Mouse (Mus musculus): ENCODE results near the gene Kcna10.
A peak's percentile ranks its signal among the peaks of the same experiment; 100 is the strongest.

Kcna10 gene

DNA sequence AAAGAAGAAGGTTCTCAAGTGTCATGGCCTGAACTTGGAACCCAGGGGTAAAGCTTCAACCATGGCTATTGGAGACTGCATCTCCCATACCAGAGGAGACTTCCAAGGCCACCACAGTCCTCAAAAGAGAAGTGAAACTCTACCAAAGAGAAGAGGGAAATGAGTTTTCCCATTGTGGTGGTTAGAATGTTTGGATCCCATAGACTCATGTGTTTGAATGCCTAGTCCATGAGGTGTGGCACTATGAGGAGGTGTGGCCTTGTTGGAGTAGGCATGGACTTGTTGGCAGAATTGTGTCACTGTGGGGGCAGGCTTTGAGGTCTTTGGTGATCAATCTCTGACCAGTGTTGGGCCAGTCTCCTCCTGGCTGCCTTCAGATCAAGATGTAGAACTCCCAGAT, 22.3 kb downstream of the Kcna10 start:
- DNase-seq, result no peak

DNA sequence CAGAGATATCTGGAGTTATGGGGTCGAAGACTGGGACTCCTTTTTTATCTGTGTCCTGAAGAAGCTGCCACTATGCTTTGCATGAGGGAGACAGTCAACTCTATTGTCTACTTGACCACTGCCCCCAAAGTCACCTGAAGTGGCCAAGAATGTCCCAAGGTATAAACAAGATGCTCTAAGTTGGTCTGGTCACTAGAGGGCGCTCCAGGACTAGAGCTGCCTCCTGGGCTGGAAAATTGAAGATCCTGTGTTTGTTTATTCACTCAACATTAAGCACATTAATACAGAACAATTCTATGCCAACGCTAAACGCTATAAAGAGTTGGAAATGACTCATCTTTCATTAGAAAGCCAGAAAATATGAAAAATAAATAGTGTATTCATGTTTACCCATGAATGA, 23.1 kb downstream of the Kcna10 start:
- DNase-seq, result peak; percentile 84 to 89

DNA sequence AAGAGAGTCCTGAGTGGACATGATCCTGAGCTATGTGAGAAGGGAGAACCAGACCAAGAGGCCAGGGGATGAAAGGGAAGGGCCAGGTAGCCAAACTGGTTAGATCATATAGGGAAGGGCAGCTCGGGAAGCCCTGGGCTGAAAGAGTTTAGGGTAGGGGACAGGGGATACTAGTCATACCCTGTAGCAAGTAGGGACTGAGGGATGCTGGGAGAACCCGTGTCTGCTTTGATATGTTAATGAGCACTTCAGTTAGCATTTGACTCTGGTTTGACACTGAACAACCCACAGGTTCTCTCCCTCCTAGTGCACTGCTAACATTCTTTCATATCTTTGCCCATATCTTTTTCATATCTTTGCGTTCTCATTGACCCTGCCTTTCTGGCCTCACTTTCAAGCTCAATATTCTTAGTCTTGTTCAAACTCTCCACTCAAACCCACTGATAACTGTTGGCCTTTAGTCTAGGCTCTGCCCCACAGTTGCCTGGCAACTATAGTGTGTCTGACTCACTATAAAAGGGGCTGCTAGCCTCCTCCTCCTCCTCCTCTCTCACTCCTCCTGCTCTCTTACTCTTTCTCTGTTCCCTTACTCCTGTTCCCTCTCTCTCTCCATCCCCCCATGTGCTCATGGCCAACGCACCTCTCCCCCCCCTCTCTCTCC, 23.8 kb downstream of the Kcna10 start:
- no peak for DNase-seq

GRCm38 (mm10) chr3:107207625-107208253, 24.9 kb downstream of the Kcna10 start:
- no peak for DNase-seq

- no peak for DNase-seq
These were observed 31.8 kb downstream of the Kcna10 start for GRCm38 (mm10) chr3:107214606-107215005.

GRCm38 (mm10) chr3:107216400-107217100, 33.7 kb downstream of the Kcna10 start:
- DNase-seq, result no peak

DNA sequence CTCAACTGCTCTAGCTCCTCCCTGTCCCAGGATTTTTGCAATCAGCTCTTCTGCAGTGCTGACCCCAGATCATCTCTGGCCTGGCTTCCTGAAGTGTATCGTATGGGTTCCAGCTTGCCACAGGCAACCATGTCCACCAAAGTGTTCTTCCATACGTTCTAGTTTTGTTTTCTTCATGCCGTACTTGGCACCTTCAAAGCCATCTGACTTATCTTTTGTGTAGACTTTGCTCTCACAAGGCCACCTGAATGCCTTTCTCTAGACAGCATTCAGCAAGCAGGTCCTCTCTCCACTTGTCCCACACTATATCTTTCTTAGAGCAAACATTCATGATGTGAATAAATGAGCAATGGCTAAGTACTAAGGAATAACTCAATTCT, 34.2 kb downstream of the Kcna10 start:
- DNase-seq, result no peak

GRCm38 (mm10) chr3:107218572-107218971, 35.7 kb downstream of the Kcna10 start:
- DNase-seq, result no peak

DNA sequence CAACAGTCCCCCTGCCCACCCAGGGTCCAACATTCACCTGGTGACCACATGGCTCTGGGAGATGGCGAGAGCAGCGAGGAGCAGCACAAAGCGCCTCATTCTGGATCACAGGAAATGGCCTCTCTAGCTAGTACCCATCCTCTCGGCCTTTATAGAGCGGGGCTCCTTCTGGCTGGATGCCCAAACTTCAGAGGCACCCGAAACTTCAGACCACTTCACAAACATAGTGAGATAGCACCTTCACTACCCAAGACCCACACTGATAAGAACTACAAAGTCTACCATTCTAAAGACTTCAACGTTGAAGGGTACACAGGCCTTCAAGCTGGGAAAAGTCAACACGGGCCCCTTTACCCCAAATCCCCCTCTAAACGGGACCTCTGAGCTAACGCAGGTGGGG, 38.8 kb downstream of the Kcna10 start, which contains the start of gene Cym:
Gene Cym (minus strand): TSS at position 125 of the 400 bp plus-strand sequence.
- no peak for DNase-seq

GRCm38 (mm10) chr3:107223230-107223629, 40.4 kb downstream of the Kcna10 start:
- no peak for DNase-seq

DNA sequence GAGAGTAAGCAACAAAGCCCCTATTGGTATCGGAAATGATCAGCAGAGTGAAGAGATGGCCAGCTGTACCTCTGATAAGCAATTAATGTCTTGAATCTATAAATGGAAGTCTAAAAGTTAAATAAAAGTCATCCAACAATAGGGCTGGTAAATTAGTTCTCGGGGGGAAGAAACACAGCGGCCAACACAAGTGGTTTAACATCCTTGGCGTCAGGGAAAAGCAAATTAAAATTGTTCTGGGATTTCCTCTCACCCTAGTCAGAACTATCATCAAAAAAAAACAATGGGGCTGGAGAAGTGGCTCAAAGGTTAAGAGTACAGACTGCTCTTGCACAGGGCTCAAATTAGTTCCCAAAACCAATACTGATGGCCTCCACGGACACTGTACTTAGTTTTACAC, 43.0 kb downstream of the Kcna10 start:
- no peak for DNase-seq

GRCm38 (mm10) chr3:107229221-107229620, 46.4 kb downstream of the Kcna10 start:
- no peak for DNase-seq

DNA sequence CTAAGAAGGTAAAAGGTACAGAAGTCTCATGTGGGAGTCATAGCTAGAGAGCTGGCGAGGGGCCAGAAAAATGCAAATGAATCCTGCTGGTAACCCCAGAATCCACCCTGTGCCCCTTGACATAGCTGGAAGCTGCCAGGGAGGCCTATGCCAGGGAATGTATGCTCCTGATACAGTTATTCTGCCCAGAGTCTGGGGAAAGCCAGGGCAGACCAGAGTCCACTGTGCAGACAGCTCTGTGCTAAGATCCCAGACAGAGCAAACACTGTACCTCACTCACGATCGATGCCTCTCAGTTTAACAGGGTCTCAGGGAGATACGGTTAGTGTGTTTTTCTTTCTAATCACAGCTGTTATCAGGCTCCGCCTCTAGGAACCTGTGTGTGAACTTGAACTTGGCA, 47.0 kb downstream of the Kcna10 start:
- no peak for DNase-seq

GRCm38 (mm10) chr3:107230527-107230926, 47.7 kb downstream of the Kcna10 start, which contains the start of gene A630076J17Rik:
Gene A630076J17Rik (plus strand): TSS chr3:107230614.
- DNase-seq, result no peak

DNA sequence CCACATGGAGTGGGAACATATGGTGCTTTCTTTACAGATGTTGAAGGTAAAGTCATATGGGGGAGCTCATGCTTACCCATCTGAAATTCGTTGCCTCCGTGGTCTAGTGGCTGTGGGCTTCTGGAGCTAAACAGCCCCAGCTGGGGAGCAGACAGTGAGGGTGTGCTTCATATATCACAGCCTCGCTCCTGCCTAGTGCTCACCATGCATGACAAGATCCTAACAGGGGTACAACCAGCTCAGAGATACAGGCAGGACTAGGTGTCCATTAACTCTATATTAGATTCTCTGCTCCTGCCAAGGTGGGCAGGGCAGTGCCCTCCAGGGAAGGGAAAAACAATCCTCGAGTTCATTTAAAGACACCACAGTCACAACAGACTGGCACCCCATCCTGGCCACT, 48.3 kb downstream of the Kcna10 start:
- no peak for DNase-seq

DNA sequence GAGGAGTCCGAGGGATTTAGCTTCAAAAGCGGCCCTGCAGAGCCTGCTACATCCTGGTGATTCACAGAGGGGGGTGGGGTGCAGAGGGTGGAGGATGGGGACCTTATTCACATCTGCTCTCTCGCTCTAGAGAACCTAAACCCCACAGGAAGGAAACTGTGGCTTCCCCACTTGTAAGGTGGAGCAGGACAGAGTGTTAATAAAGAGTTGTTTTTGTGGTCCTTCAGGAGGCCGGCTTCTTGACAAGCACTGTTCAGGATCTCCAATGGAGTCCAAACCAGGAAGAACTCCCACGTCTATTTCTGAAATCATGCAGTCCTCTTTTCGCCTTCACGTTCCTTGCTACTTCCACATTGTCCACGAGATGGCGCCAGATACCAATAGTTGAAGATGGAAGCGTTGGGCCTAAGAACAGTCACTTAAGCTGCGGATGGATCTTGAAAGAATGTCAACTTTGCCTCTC, 50.5 kb downstream of the Kcna10 start:
- DNase-seq, result peak; percentile 88 to 91

DNA sequence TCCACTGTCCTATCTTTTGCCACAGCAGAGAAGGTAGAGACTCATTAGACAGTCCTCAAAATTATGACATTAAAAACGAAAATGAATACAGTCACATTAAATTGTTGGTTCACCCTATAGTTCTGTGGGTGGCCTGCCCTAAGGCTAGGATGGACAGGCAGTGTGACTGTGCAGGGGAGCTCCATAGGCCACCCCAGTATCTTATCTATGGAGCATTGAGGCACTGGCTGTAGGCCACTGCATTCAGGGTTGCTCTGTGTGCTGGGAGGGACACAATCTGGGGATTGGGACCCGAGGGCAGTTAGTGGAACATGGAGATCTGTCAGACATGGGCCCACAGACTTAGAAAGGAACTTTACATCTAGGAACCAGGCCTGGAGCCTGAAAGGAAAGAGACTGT, 51.1 kb downstream of the Kcna10 start:
- DNase-seq, result no peak

- no peak for DNase-seq
These were observed 55.2 kb downstream of the Kcna10 start for GRCm38 (mm10) chr3:107238051-107238450.

DNA sequence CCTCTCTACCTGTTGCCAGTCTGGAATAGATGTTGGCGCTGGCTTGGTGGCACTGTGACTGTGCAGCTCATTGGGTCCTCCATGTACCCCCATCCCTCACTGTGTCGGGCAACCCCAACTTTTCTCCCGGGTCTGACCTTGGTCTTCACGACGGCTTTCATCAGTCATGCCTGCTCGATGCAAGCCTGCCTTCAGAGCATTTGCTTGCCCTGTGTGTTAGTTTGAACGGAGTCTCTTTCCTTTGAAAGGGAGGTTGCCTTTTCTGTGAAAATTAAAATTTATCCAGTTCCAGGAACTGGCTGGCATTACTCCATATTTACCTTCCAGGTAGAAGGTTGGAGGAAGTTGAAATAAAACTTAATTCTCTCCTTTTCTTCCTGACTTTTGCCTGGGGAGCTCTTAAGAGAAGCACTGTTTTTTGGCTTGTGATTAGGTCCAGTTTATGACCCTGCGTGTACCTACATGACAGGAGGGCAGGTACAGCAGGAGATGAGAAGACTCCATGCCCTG, 55.7 kb downstream of the Kcna10 start:
- DNase-seq, result no peak

GRCm38 (mm10) chr3:107239607-107240006, 56.8 kb downstream of the Kcna10 start, which contains the start of gene Prok1:
Gene Prok1 (minus strand): TSS chr3:107239707.
- no peak for DNase-seq

GRCm38 (mm10) chr3:107241389-107242094, 58.7 kb downstream of the Kcna10 start:
- DNase-seq, result peak in 1 of 2 experiments; percentile 23

Measured in cerebellum, postnatal 10 days (tissue).